Mouse (Mus musculus) liver (tissue): ENCODE measurements at regions not wholly inside any gene's neighbourhood (a gene's known extent, or its start where the extent isn't known, plus 50 kb on each side); places are given as distances from the start of the nearest gene placed in this dataset.

Source experiments
- DNase-seq: peaks from one replicate; pipeline ENCODE4 v3.0.0-alpha.2; 2020; ENCODE audit warnings: mixed read lengths

DNA sequence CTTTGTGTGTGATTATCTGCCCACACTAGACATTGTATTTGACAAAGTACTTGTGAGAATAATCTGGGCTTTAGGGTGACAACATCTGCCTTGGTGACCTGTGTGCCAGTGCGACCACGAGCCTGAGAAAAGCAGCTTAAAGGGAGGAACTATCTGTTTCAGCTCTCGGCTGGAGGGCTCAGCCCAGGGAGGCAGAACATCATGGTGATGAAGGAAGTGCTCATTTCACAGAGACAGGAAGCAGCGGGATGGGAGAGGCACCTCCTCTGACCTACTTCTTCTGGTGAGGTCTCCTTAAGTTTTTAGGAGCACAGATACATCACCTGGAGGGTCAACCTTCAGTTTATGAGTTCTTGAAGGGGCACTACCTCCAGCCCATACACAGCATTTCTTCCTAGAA, 89.8 kb downstream of the Kif26a start:
- no peak for DNase-seq

DNA sequence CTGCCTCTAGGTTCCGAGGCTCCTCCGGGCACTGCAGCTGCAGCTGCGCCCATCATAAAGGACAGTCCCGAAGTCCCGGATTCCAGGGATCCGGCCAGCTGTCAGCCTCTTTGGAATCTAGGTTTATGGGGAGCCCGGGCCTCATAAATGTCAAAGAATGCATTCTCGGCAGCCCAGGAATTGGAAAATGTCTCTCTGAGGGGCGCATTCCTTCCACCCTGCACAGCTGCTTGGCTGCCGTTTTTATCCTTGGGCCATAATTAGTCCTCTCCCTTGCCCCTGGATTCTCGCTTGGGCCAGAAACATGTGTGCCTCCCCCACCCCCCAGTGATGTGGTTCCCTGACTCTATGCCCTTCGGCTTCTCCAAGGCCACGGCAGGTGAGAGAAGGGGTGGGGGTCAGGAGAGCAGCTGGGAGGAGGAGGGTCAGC, 91.1 kb downstream of the Kif26a start:
- DNase-seq: no peak

- no peak for DNase-seq
Measured at GRCm38 (mm10) chr12:112238834-112239233, 92.8 kb downstream of the Kif26a start.

DNA sequence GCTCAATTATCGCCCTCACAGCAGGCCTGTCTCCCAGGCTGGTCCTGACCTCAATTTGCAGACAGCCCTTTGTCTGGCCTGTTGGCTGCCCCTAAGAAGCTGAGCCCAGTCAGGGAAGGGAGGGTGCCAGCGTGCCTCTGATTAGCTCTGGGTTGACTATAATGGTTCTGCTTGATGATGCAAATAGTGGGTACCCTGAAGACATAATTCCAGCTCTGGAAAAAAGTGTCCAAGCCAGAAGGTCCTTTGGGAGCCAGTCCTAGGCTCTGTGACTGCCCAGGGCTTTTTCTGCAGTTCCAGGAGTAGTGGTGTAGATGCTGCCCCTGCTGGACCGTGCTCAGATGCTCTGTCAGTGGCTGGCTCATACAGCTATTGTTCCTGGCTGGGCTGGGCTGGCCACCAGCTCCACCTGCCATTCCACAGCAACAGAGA, 95.7 kb downstream of the Kif26a start:
- no peak for DNase-seq

- no peak for DNase-seq
Measured at GRCm38 (mm10) chr12:112243231-112243630, 97.2 kb downstream of the Kif26a start.

GRCm38 (mm10) chr12:112250894-112251293, 104.9 kb downstream of the Kif26a start:
- no peak for DNase-seq

GRCm38 (mm10) chr12:112253461-112253860, 107.5 kb downstream of the Kif26a start:
- DNase-seq: no peak

GRCm38 (mm10) chr12:112255223-112255622, 109.2 kb downstream of the Kif26a start:
- no peak for DNase-seq

DNA sequence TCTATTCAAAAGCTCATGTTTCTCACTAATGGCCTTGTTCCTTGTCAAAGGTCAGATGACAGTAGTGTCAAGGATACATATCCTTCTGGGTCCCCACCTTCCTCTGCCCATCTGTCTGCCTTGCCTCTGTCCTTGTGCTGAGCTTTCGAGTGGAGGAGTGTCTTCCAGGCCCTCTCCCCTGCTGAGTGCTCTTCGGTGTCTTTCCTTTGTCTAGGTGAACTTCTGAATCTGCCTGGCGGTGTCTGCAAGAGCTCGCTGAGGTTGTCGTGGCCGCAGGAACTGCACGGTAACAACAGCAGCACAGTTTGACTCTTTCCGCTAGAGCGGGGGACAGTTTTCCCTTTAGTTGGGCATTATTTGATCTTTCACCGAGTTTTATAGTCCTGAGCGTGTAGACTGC, 111.7 kb downstream of the Kif26a start:
- no peak for DNase-seq

DNA sequence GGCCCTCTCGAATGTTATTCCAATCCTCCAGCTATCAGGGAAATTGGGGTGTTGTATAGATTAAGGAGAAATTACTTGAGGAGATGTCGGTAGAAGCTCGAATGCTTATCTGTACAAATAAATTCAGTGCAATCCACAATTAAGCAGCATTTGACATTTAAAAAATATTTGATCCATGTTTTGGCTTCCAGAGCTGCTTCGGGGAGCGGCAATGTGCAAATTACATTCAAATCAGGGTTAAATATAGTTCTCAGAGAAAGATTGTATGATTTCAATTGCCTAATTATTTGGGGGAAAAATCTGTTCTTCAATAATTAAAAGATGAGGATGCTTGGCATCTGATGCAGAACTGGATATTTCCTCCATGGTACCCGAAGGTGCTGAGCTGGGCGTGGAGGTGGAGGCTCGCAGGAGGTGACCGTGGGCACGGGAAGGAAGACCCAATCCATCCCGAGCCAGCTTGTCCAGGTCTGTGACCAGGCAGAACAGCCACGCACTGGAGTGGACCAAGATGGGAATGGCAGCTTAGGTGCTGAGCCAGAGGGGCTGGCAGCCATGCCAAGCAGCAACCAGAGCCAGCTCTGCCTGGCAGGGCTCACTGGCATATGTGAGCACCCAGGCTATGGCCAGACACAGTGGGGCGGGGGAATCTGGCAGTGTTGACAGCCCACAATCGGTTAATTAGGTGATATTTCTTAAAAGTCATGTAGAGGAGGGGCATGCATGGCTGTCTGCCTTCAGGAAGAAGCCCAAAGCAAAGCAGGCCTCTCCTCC, 117.5 kb downstream of the Kif26a start:
- no peak for DNase-seq

GRCm38 (mm10) chr12:112264201-112264600, 118.2 kb downstream of the Kif26a start:
- no peak for DNase-seq

DNA sequence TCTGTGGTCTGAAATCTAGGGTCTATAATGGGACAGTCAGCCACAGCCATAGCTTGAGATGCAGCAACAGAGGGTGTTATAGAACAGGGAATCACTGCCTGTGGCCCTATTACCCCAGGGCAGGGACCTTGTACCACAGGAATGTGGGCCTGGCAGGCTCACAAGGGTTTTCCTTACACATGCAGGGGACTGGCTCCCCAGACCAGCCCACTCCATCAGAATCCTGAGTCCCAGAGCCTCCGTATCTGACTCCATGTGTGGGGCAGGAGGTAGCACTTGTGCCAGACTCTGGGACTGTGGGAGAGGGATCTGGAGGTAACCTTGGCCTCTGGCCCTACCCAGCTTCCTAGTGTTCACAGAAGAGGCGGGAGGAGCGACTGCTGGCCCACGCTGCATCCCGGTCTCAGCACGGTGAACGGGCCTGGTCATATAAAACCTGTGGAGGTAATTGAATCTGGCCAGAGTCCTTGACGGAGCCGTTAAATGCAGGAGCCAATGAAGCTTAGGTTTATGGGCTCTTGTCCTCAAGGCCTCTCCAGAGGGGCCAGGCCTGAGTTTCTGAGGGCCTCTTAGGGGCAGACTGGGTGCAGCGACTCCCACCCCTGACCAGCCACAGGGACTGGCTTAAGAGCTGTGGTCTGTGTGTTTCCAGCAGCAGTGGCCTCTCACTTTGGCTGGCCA, 119.4 kb downstream of the Kif26a start:
- DNase-seq: no peak

- no peak for DNase-seq
Measured at GRCm38 (mm10) chr12:112274026-112274425, 128.0 kb downstream of the Kif26a start.

DNA sequence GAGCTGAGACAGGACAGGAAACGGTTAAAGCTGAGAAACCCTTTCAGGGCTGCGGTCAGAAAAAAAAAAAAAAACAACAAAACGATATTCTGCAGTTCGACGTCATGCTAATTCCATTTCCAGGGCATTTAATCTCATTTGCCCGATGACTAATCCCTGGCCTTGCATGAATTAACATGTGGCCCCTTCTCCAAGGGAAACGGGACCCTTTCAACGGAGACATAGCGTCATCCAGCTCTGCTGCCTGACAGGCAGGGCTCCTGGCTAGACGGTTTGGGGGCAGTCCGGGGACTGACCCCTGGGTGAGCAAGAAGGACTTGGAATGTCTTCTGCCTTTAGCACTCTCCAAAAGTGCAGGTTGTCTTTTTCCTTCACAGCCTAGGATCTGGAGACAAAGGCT, 128.7 kb downstream of the Kif26a start:
- DNase-seq: no peak

- DNase-seq: no peak
Measured at GRCm38 (mm10) chr12:112276651-112277050, 130.6 kb downstream of the Kif26a start.

GRCm38 (mm10) chr12:112277511-112277910, 131.5 kb downstream of the Kif26a start:
- DNase-seq: peak; percentile 25

DNA sequence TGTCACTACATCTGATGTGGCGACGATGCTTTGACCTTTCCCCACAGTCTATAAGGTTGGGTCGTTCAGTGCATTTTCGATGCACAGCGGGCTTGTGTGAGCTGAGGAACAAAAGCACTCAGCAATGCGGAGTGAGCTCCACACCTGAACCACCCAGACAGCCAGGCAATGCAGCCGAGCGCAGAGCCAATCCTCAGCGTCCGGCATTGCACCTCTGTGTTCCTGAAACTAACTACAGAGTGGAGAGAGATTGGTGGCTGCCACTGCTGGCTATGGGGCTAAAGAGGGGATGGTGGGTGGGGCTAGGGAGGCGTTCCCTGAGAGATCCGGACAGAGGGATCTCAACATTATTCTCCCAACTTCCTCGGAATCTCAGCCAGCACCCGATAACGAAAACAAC, 139.1 kb downstream of the Kif26a start:
- DNase-seq: no peak

GRCm38 (mm10) chr12:112288786-112289185, 142.8 kb downstream of the Kif26a start:
- DNase-seq: no peak

- DNase-seq: no peak
Measured at GRCm38 (mm10) chr12:112290299-112290698, 144.3 kb downstream of the Kif26a start.

GRCm38 (mm10) chr12:112291748-112292561, 145.9 kb downstream of the Kif26a start:
- peak; percentile 46 for DNase-seq

DNA sequence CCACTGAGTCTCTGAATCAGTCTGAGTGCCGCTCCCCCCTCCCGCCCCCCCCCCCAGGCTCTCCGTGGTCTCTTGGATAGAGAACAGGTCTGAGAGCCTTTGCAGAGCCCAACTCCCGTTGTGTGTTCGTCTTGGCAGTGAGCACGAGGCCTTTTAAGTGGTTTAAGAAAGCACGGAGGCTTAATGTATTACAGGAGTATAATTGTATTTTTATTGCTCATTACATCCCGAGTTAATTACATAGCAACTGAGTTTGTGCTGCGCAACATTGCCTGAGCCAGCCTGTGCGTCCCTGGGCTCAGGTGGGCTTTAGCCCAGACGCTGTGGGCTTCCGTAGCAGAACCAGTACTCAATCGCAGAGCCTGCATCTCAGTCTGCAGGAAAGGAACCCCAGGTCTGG, 147.1 kb downstream of the Kif26a start:
- DNase-seq: no peak

GRCm38 (mm10) chr12:112295337-112295941, 149.4 kb downstream of the Kif26a start:
- DNase-seq: no peak

DNA sequence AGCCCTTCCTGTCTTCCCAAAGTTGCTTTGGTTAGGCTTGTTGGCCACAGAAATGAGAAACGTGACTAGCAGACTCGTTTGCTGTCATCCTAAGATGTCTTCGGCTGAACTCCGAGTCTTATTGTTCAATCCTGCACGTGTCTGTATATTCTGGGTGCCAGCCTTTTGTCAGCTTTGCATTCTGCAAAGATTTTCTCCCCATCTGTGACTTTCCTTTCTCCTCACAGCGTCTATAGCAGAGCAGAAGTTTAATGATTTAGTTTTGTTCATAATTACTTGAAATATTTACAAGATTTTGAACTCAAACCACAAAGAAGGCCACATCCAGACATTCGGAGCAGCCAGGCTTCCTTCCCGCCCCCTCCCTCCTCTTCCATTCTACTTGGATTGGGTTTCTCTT, 152.5 kb downstream of the Kif26a start:
- no peak for DNase-seq
